Mouse (Mus musculus): Measurements from ENCODE around the gene Rtf1. TPM values are rescaled to one million over a fixed set of nuclear protein-coding genes. Genes with fewer than 3 reads are reported as not detected.

The Rtf1 gene
- total RNA-seq, 2 experiments from 2014 or later = 23.1 to 27.0 TPM

GRCm38 (mm10) chr2:119727762-119728416 is 53.0 kb downstream of the Rtf1 start:
- no peak for DNase-seq

GRCm38 (mm10) chr2:119730735-119731134 is 55.9 kb downstream of the Rtf1 start:
- no peak for DNase-seq

GRCm38 (mm10) chr2:119737124-119737523 is 62.3 kb downstream of the Rtf1 start:
- DNase-seq = peak; percentile 51

- DNase-seq = no peak
These were observed 65.7 kb downstream of the Rtf1 start for GRCm38 (mm10) chr2:119740567-119740966.

GRCm38 (mm10) chr2:119741581-119742411 is 66.9 kb downstream of the Rtf1 start, which contains the start of gene Itpka:
Gene Itpka, plus strand, starts transcription at chr2:119742337.
- peak; percentile 84 for DNase-seq

- DNase-seq = peak; percentile 60
These were observed 67.8 kb downstream of the Rtf1 start for GRCm38 (mm10) chr2:119742461-119743175.

GRCm38 (mm10) chr2:119743176-119743807 is 68.4 kb downstream of the Rtf1 start:
- peak; percentile 16 for DNase-seq

GRCm38 (mm10) chr2:119743808-119744162 is 68.9 kb downstream of the Rtf1 start:
- no peak for DNase-seq

GRCm38 (mm10) chr2:119744163-119745111 is 69.6 kb downstream of the Rtf1 start:
- DNase-seq = peak; percentile 47

- peak; percentile 36 for DNase-seq
These were observed 70.4 kb downstream of the Rtf1 start for GRCm38 (mm10) chr2:119745281-119745680.

- no peak for DNase-seq
These were observed 72.7 kb downstream of the Rtf1 start for GRCm38 (mm10) chr2:119747554-119747953.

- DNase-seq = no peak
These were observed 74.4 kb downstream of the Rtf1 start for GRCm38 (mm10) chr2:119749260-119749659.

GRCm38 (mm10) chr2:119757601-119758100 is 82.8 kb downstream of the Rtf1 start:
- no peak for DNase-seq

- peak; percentile 46 for DNase-seq
These were observed 83.4 kb downstream of the Rtf1 start for GRCm38 (mm10) chr2:119758101-119758843.

- no peak for DNase-seq
These were observed 84.3 kb downstream of the Rtf1 start for GRCm38 (mm10) chr2:119758844-119759835.

GRCm38 (mm10) chr2:119760251-119760650 is 85.4 kb downstream of the Rtf1 start, which contains the start of gene Ltk:
Gene Ltk, minus strand, starts transcription at chr2:119760431.
- no peak for DNase-seq

GRCm38 (mm10) chr2:119762276-119762675 is 87.4 kb downstream of the Rtf1 start:
- DNase-seq = no peak

GRCm38 (mm10) chr2:119763924-119764323 is 89.1 kb downstream of the Rtf1 start:
- no peak for DNase-seq

- DNase-seq = no peak
These were observed 92.4 kb downstream of the Rtf1 start for GRCm38 (mm10) chr2:119767246-119767645.
